Mouse (Mus musculus): ENCODE measurements around the gene Pilra.

GRCm38 (mm10) chr5:137787151-137787928, 48.7 kb downstream of the Pilra start, which contains the start of the genes Mepce and Zcwpw1:
- TF ChIP-seq USF1 (IDR thresholded peaks at IDR 0.05; ENCODE audit: low read depth) (no peak), CTCF (IDR thresholded peaks at IDR 0.05; ENCODE audit: control insufficient read depth, insufficient read depth, insufficient read length) (peak; percentile 63), MYOD1 (IDR thresholded peaks at IDR 0.05; ENCODE audit: control insufficient read depth, insufficient read length, low read depth) (no peak), MAX (IDR thresholded peaks at IDR 0.05) (peak; percentile 100), MYOG (IDR thresholded peaks at IDR 0.05; ENCODE audit: control insufficient read depth, extremely low read depth, insufficient read length) (no peak), FOSL1 (IDR thresholded peaks at IDR 0.05; ENCODE audit: insufficient read depth, low read length, poor library complexity, severe bottlenecking) (no peak)
